Mouse (Mus musculus): ENCODE results near the gene Sp9. TPM values are rescaled to one million over a fixed set of nuclear protein-coding genes. Genes with fewer than 3 reads are reported as not detected.

The Sp9 gene
- polyA plus RNA-seq, 1 experiment from 2014 or later: 2.1 TPM

GRCm38 (mm10) chr2:73277021-73277708 is 5.4 kb downstream of the Sp9 start:
- Histone ChIP-seq H3K36me3 (no peaks in the 10 kb centered on the region), H3K27me3 (peaks cover 83% of the 10 kb centered on the region), H3K9me3 (no peaks in the 10 kb centered on the region), H3K4me1 (replicated peaks) (peaks cover 45% of the 10 kb centered on the region), H3K4me2 (peak overlapping the region; percentile 42), H3K27ac (peak overlapping the region; percentile 70), H3K4me3 (peak overlapping the region; percentile 28), H3K9ac (peak overlapping the region; percentile 55)
- WGBS: under 1% methylated on average over 38 of the region's 38 CpGs
- ATAC-seq (ENCODE audit: low FRiP score): no peak

- peak overlapping the region; percentile 70; the same call in 1 of the 2 replicates for H3K27ac ChIP-seq
- H3K4me3 ChIP-seq: peak overlapping the region; percentile 28
- H3K9ac ChIP-seq: peak overlapping the region; percentile 55
- no peaks in the 10 kb centered on the region for H3K9me3 ChIP-seq
- peaks cover 81% of the 10 kb centered on the region for H3K27me3 ChIP-seq
- H3K36me3 ChIP-seq: no peaks in the 10 kb centered on the region
- H3K4me1 ChIP-seq (replicated peaks): peaks cover 45% of the 10 kb centered on the region
- ATAC-seq (ENCODE audit: low FRiP score): no peak
- H3K4me2 ChIP-seq: peak overlapping the region; percentile 42
- WGBS: 2% methylated on average over 18 of the region's 18 CpGs
Measured at GRCm38 (mm10) chr2:73277709-73278075, 6.0 kb downstream of the Sp9 start.

DNA sequence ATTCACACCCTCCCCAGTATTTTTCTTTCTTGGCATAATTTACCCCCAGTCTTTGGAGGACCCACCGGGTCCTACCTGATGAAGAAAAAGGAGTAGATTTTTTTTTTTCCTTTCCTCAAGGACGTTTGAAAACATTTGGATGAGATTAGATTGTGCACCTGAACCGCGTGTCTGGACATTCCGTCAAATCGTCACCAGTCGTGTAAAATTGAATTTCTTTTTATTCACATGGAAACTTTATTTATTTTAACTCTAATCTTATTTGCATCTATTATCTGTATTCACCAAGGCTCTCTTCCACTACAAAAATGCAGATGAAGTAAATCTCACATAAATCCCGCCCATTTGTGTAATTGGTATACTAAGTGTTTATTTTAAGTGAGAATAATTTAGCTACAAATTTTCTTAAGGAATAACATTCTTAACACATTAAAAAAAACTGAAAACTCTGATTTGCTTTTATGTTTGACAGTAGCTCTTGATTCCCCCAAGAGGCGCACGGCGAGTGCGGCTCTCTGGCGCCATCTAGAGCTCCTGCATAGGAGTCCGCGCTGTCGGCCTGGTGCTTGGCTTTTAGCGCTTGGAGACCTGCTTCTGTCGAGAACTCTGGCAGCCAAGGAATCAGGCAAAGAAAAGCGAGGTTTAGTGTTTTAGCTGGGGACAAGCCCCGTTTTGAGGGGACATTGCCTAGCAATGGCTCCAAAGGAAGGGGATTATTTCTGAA is 6.6 kb downstream of the Sp9 start:
- H3K27me3 ChIP-seq: peaks cover 75% of the 10 kb centered on the region
- peaks cover 39% of the 10 kb centered on the region for H3K4me1 ChIP-seq (replicated peaks)
- peak overlapping the region; percentile 70; the same call in 1 of the 2 replicates for H3K27ac ChIP-seq
- no peaks in the 10 kb centered on the region for H3K36me3 ChIP-seq
- ATAC-seq (ENCODE audit: low FRiP score): no peak
- peak overlapping the region; percentile 28 for H3K4me3 ChIP-seq
- no peaks in the 10 kb centered on the region for H3K9me3 ChIP-seq
- peak overlapping the region; percentile 42 for H3K4me2 ChIP-seq
- H3K9ac ChIP-seq: no peak overlapping the region
- 2% methylated on average over 20 of the region's 20 CpGs for WGBS

- H3K4me1 ChIP-seq (replicated peaks): peaks cover 33% of the 10 kb centered on the region
- no peaks in the 10 kb centered on the region for H3K9me3 ChIP-seq
- H3K27ac ChIP-seq: peak overlapping the region; percentile 27; the same call in 1 of the 2 replicates
- H3K9ac ChIP-seq: no peak overlapping the region
- peak overlapping the region; percentile 42 for H3K4me2 ChIP-seq
- peak; percentile 33; the same call in 1 of the 2 replicates for ATAC-seq (ENCODE audit: low FRiP score)
- peak overlapping the region; percentile 19 for H3K4me3 ChIP-seq
- WGBS: 2% methylated on average over 17 of the region's 17 CpGs
- H3K36me3 ChIP-seq: no peaks in the 10 kb centered on the region
- H3K27me3 ChIP-seq: peaks cover 70% of the 10 kb centered on the region
Measured at GRCm38 (mm10) chr2:73278869-73279268, 7.1 kb downstream of the Sp9 start.

DNA sequence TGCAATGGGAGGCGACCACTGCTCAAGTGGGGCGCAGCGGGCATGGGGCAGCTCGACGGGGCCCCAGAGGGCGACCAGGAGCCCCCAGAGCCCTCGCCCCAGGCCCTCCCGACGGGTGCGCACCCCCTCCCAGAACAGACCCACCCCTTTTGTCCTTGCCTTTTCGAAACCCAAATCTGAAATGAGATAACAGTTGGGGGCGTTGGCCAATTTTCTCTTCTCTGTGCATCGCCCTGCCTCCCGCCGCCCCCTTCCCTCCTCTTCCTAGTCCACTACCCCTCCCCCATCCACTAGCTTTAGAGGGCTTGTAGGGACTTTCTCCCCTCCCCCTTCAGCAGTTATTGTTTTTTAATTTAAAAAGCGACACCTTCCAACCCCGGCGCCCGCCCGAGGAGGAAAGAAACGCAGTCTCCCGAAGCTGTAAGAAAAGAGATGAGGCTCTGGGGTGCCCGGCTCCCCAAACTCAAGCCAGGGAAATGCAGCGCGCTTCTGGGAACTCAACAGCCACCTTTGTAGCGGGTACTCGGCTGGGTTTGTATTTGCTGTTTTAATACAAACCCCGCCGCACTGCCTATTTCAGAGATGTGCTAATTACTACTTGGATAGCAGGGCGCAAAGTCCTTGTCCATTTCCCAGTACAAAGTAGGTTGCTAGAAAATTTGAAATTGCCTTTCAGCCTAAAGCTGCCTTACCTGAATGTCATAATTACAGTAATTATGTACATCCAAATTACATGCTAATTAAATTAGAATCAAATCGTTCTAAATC is 7.7 kb downstream of the Sp9 start:
- Histone ChIP-seq H3K9me3 (no peaks in the 10 kb centered on the region), H3K9ac (no peak overlapping the region), H3K27ac (peak overlapping the region; percentile 27; the same call in 1 of the 2 replicates), H3K4me3 (peak overlapping the region; percentile 19), H3K4me1 (replicated peaks) (peaks cover 27% of the 10 kb centered on the region), H3K27me3 (peaks cover 64% of the 10 kb centered on the region), H3K4me2 (peak overlapping the region; percentile 42), H3K36me3 (no peaks in the 10 kb centered on the region)
- 0 out of 2 replicates have a peak, but pooled peaks have one; percentile 14 for ATAC-seq (ENCODE audit: low FRiP score)
- WGBS: 1% methylated on average over 28 of the region's 31 CpGs

GRCm38 (mm10) chr2:73280356-73281047 is 8.8 kb downstream of the Sp9 start:
- H3K9me3 ChIP-seq: no peaks in the 10 kb centered on the region
- H3K4me3 ChIP-seq: peak overlapping the region; percentile 11
- peaks cover 60% of the 10 kb centered on the region for H3K27me3 ChIP-seq
- H3K9ac ChIP-seq: peak overlapping the region; percentile 43; the same call in 1 of the 2 replicates
- peaks cover 25% of the 10 kb centered on the region for H3K4me1 ChIP-seq (replicated peaks)
- ATAC-seq (ENCODE audit: low FRiP score): no peak
- 2% methylated on average over 33 of the region's 33 CpGs for WGBS
- H3K27ac ChIP-seq: no peak overlapping the region
- H3K36me3 ChIP-seq: no peaks in the 10 kb centered on the region
- H3K4me2 ChIP-seq: peak overlapping the region; percentile 36

DNA sequence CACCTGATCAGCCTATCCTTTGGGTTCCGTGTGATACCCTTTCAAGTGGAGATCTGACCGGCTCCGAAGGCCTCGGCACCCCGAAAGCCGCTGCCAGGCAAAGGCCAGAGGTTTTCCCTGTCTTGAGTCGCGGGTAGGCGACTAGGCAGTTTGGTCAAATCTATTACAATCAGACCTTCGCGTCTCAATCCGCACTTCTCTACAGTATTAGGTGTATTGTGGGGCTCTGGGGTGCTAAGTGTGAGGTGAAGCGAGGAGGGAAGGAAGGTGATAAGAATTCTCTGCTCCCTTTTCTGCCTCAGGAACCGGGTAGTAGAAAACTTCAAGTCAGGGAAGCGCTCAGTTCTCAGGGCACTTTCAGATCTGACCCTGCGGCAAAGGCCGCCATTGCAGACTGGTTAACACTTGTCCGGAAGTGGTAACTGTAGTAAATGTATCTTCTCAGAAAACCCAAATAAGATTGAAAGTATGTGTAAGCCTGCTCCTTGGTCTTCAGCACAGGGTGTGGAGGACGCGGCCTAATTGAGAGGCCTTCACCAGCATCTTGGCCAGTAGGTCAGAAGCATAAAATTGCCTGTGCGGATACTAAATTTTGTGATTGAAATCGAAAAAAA is 9.4 kb downstream of the Sp9 start:
- Histone ChIP-seq H3K27ac (no peak overlapping the region), H3K4me3 (peak overlapping the region; percentile 11), H3K9ac (no peak overlapping the region), H3K4me2 (peak overlapping the region; percentile 36; the same call in 1 of the 2 replicates), H3K36me3 (peaks cover 2% of the 10 kb centered on the region; the same call in 1 of the 2 replicates), H3K9me3 (no peaks in the 10 kb centered on the region), H3K4me1 (replicated peaks) (peaks cover 25% of the 10 kb centered on the region), H3K27me3 (peaks cover 55% of the 10 kb centered on the region)
- ATAC-seq (ENCODE audit: low FRiP score): no peak
- WGBS: 12% methylated on average over 22 of the region's 22 CpGs

DNA sequence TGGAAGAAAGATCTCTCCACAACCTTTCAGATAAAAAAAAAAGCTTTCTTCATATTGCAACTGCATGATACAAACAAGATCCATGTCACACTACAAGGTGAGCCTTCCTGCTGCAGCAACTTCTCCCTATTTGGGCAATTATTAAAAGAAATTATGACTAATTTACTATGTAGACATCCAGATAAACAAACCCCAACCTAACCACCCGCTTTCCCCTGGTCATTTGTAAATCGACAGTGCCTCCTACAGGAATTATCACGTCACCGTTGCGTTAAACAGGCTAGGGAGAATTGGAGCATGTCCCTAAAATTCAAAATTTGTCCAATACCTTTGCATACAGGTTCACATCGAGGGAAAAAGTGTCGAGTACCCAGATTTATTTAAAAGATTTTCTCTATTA is 10.0 kb downstream of the Sp9 start:
- Histone ChIP-seq H3K4me3 (no peak overlapping the region), H3K9ac (no peak overlapping the region), H3K9me3 (no peaks in the 10 kb centered on the region), H3K36me3 (peaks cover 2% of the 10 kb centered on the region; the same call in 1 of the 2 replicates), H3K4me2 (no peak overlapping the region), H3K4me1 (replicated peaks) (peaks cover 25% of the 10 kb centered on the region), H3K27me3 (peaks cover 52% of the 10 kb centered on the region), H3K27ac (no peak overlapping the region)
- no peak for ATAC-seq (ENCODE audit: low FRiP score)
- 13% methylated on average over 7 of the region's 7 CpGs for WGBS

DNA sequence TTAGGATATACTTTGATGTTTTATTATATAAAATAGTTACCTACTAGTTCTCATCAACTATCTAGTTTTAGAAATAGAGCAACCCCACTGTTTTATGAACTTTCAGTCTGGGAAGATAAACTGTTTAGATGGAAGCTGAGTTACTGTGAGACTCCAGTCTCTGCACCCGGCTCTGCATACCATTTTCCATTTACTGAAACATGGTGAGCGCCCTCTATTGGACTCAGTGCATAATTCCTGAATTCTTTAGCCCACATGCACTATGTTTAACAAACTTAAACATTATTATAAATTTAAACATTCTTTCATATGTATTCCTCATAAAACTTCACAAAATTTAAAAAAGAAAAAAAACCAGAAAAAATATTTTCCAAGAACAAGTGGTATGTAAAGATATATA is 13.9 kb downstream of the Sp9 start:
- Histone ChIP-seq H3K4me1 (replicated peaks) (peaks cover 5% of the 10 kb centered on the region), H3K9me3 (no peaks in the 10 kb centered on the region), H3K4me2 (no peak overlapping the region), H3K27me3 (peaks cover 20% of the 10 kb centered on the region), H3K9ac (no peak overlapping the region), H3K4me3 (no peak overlapping the region), H3K36me3 (peaks cover 11% of the 10 kb centered on the region), H3K27ac (no peak overlapping the region)
- ATAC-seq (ENCODE audit: low FRiP score): no peak
- WGBS: 14% methylated on average over 2 of the region's 2 CpGs

GRCm38 (mm10) chr2:73291130-73291529 is 19.4 kb downstream of the Sp9 start:
- 91% methylated on average over 4 of the region's 4 CpGs for WGBS
- Histone ChIP-seq H3K36me3 (peaks cover 36% of the 10 kb centered on the region), H3K4me2 (no peak overlapping the region), H3K27ac (no peak overlapping the region), H3K4me1 (replicated peaks) (no peaks in the 10 kb centered on the region), H3K9me3 (no peaks in the 10 kb centered on the region), H3K27me3 (no peaks in the 10 kb centered on the region), H3K4me3 (no peak overlapping the region), H3K9ac (no peak overlapping the region)
- no peak for ATAC-seq (ENCODE audit: low FRiP score)

DNA sequence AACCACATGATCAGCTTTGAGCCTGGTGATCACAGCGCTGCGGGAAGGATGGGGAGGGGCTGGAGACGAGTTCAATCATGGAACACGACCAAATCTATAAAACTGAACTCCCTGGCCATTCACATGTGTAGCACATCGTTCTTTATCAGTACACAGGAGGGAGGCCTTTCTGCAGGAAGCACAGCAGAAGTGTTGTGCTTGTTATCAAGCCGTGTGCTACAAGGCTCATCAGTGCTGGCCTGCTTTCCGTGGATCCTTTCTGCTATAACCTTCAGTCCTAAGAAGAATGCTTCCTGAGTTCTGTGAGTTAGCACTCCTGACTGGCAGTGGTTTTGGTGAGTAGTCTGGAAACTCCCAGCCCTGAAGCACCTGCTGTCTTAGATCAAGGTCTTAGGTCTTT is 23.3 kb downstream of the Sp9 start:
- H3K4me3 ChIP-seq: no peak overlapping the region
- no peak for ATAC-seq (ENCODE audit: low FRiP score)
- no peak overlapping the region for H3K9ac ChIP-seq
- H3K27ac ChIP-seq: no peak overlapping the region
- H3K9me3 ChIP-seq: no peaks in the 10 kb centered on the region
- 88% methylated on average over 7 of the region's 7 CpGs for WGBS
- no peaks in the 10 kb centered on the region for H3K27me3 ChIP-seq
- H3K36me3 ChIP-seq: peaks cover 34% of the 10 kb centered on the region
- H3K4me2 ChIP-seq: no peak overlapping the region
- no peaks in the 10 kb centered on the region for H3K4me1 ChIP-seq (replicated peaks)
